Mouse (Mus musculus) liver, adult 2 months (tissue): ENCODE measurements around the gene Ykt6.

Experiments
- CTCF ChIP-seq: fragments of 200-500 bp; IDR thresholded peaks from 2 replicates; pipeline ENCODE4 v1.5.1; 2011; ENCODE audit warnings: low read depth, low read length, control low read depth
- POLR2A ChIP-seq: fragments of 200-500 bp; IDR thresholded peaks from 2 replicates; pipeline ENCODE4 v1.6.1; 2011; ENCODE audit warnings: low read length, control low read depth; ENCODE audit not compliant: insufficient read depth; ENCODE audit errors: extremely low read depth

- no peak for TF ChIP-seq CTCF
- no peak for TF ChIP-seq POLR2A
Measured at GRCm38 (mm10) chr11:5971202-5971601, 15.7 kb downstream of the Ykt6 start.
